23 mouse cellular contexts compared by ENCODE assay signal in genomic region chr14:120721593-120722461, GRCm38 (mm10).
DNase-seq lines count a peak whose midpoint lies in the region; ATAC-seq and TF ChIP-seq lines count a peak whose summit lies in the region.
"Had no signal": no experiment of that assay in that cellular context is flagged by ENCODE, and none has a peak within 500 bp of the region (broad histone marks: within the 10 kb centered on the region; RNA-seq: fewer than 3 reads in every experiment).

No protein-coding gene starts in this region.

- DNase-seq in heart, adult 11 months: peak; percentile 25
- DNase-seq in heart, adult 2 months: no peak
- no peak for DNase-seq in kidney, adult 9 months
- DNase-seq in midbrain, embryonic 11.5 days (ENCODE audit: low spot score, missing footprints): peak; percentile 84
- no peak for DNase-seq in forebrain, postnatal 0 days
- no peak for DNase-seq in right cerebral cortex, postnatal 4 days
- DNase-seq: adrenal gland, postnatal 25 days; B cell, adult 2 months; cerebellum, adult 8-10 months; gastrocnemius, postnatal 10 days; right cerebral cortex, postnatal 25 days; thymus, adult 18-20 months; thymus, postnatal 4 days had no signal

- intact Hi-C loops in heart, adult 2 months (cut with DNase I): no loop called here

- H3K9ac ChIP-seq in heart, adult 2 months (ENCODE audit: low read depth, low read length): no peak overlapping the region
- no peak overlapping the region for H3K9ac ChIP-seq in kidney, embryonic 15.5 days
- H3K9ac ChIP-seq in midbrain, embryonic 11.5 days (ENCODE audit: low read length): no peak overlapping the region
- no peak overlapping the region for H3K9ac ChIP-seq in midbrain, embryonic 16.5 days (ENCODE audit: low read depth, low read length)
- no peak overlapping the region for H3K9ac ChIP-seq in forebrain, postnatal 0 days
- H3K9ac ChIP-seq: heart, embryonic 15.5 days; intestine, embryonic 15.5 days; limb, embryonic 13.5 days; liver, embryonic 14.5 days; midbrain, embryonic 12.5 days; stomach, embryonic 15.5 days had no signal

- H3K4me3 ChIP-seq in heart, adult 2 months: no peak overlapping the region
- H3K4me3 ChIP-seq in kidney, embryonic 15.5 days (replicated peaks): no peak overlapping the region
- no peak overlapping the region for H3K4me3 ChIP-seq in midbrain, embryonic 11.5 days (ENCODE audit: low read depth, low read length)
- H3K4me3 ChIP-seq in midbrain, embryonic 16.5 days (ENCODE audit: low read depth, low read length): no peak overlapping the region
- no peak overlapping the region for H3K4me3 ChIP-seq in forebrain, postnatal 0 days (ENCODE audit: low read depth, low read length)
- H3K4me3 ChIP-seq: embryonic facial prominence, embryonic 10.5 days; heart, embryonic 15.5 days; intestine, embryonic 15.5 days; limb, embryonic 13.5 days; midbrain, embryonic 12.5 days; stomach, embryonic 15.5 days had no signal

- TF ChIP-seq CTCF in heart, adult 2 months (IDR thresholded peaks at IDR 0.05): no peak
- TF ChIP-seq CTCF in forebrain, postnatal 0 days (IDR thresholded peaks at IDR 0.05; ENCODE audit: low read depth): no peak

- no peaks in the 10 kb centered on the region for H3K79me2 ChIP-seq in heart, adult 2 months (replicated peaks; ENCODE audit: control insufficient read depth, insufficient read depth, low read length)

- no peaks in the 10 kb centered on the region for H3K9me3 ChIP-seq in kidney, embryonic 15.5 days (replicated peaks)
- H3K9me3 ChIP-seq in midbrain, embryonic 11.5 days (ENCODE audit: control insufficient read depth, low read length): no peaks in the 10 kb centered on the region
- H3K9me3 ChIP-seq in midbrain, embryonic 16.5 days (replicated peaks; ENCODE audit: control insufficient read depth, low read length, poor library complexity, severe bottlenecking): no peaks in the 10 kb centered on the region
- H3K9me3 ChIP-seq in forebrain, postnatal 0 days (ENCODE audit: low read length): no peaks in the 10 kb centered on the region
- H3K9me3 ChIP-seq: embryonic facial prominence, embryonic 10.5 days; heart, embryonic 15.5 days; intestine, embryonic 15.5 days; limb, embryonic 13.5 days; midbrain, embryonic 12.5 days; stomach, embryonic 15.5 days had no signal

- H3K27ac ChIP-seq in heart, adult 2 months: no peak overlapping the region
- H3K27ac ChIP-seq in kidney, embryonic 15.5 days: 0 out of 2 replicates have a peak overlapping the region, but pooled peaks have one; percentile 41
- H3K27ac ChIP-seq in midbrain, embryonic 11.5 days (ENCODE audit: low read depth, low read length): no peak overlapping the region
- no peak overlapping the region for H3K27ac ChIP-seq in midbrain, embryonic 16.5 days (ENCODE audit: low read length)
- H3K27ac ChIP-seq in forebrain, postnatal 0 days (ENCODE audit: low read depth, low read length): no peak overlapping the region
- H3K27ac ChIP-seq: embryonic facial prominence, embryonic 10.5 days; heart, embryonic 15.5 days; limb, embryonic 13.5 days; liver, embryonic 14.5 days; macrophage; midbrain, embryonic 12.5 days; stomach, embryonic 15.5 days had no signal

- TF ChIP-seq POLR2A in heart, adult 2 months (IDR thresholded peaks at IDR 0.05; ENCODE audit: insufficient read depth, low read depth, low read length): no peak

- H3K36me3 ChIP-seq in heart, adult 2 months (ENCODE audit: control insufficient read depth, insufficient read depth, low read length): no peaks in the 10 kb centered on the region
- no peaks in the 10 kb centered on the region for H3K36me3 ChIP-seq in kidney, embryonic 15.5 days
- no peaks in the 10 kb centered on the region for H3K36me3 ChIP-seq in midbrain, embryonic 11.5 days (ENCODE audit: control insufficient read depth, insufficient read depth, low read length)
- no peaks in the 10 kb centered on the region for H3K36me3 ChIP-seq in midbrain, embryonic 16.5 days (ENCODE audit: control insufficient read depth, insufficient read depth, low read length)
- H3K36me3 ChIP-seq in forebrain, postnatal 0 days (ENCODE audit: insufficient read depth): no peaks in the 10 kb centered on the region
- H3K36me3 ChIP-seq: embryonic facial prominence, embryonic 10.5 days; heart, embryonic 15.5 days; intestine, embryonic 15.5 days; limb, embryonic 13.5 days; midbrain, embryonic 12.5 days; stomach, embryonic 15.5 days had no signal

- 77% methylated on average over 6 of the region's 6 CpGs for WGBS in heart, adult 2 months
- 75% methylated on average over 6 of the region's 6 CpGs for WGBS in kidney, embryonic 15.5 days
- 70% methylated on average over 6 of the region's 6 CpGs for WGBS in midbrain, embryonic 11.5 days
- WGBS in midbrain, embryonic 16.5 days: 53% methylated on average over 6 of the region's 6 CpGs
- WGBS in forebrain, postnatal 0 days: 37% methylated on average over 6 of the region's 6 CpGs

- no peaks in the 10 kb centered on the region for H3K4me1 ChIP-seq in heart, adult 2 months (ENCODE audit: control insufficient read depth, insufficient read depth, low read length)
- H3K4me1 ChIP-seq in kidney, embryonic 15.5 days: peaks cover 20% of the 10 kb centered on the region
- no peaks in the 10 kb centered on the region for H3K4me1 ChIP-seq in midbrain, embryonic 11.5 days (ENCODE audit: control insufficient read depth, insufficient read depth, low read length)
- H3K4me1 ChIP-seq in midbrain, embryonic 16.5 days (ENCODE audit: control insufficient read depth, insufficient read depth, low read length): no peaks in the 10 kb centered on the region
- no peaks in the 10 kb centered on the region for H3K4me1 ChIP-seq in forebrain, postnatal 0 days (ENCODE audit: insufficient read depth)
- H3K4me1 ChIP-seq: stomach, embryonic 15.5 days had no signal

- no peak overlapping the region for H3K4me2 ChIP-seq in kidney, embryonic 15.5 days
- H3K4me2 ChIP-seq in midbrain, embryonic 11.5 days: no peak overlapping the region
- H3K4me2 ChIP-seq in midbrain, embryonic 16.5 days (ENCODE audit: low read length): no peak overlapping the region
- no peak overlapping the region for H3K4me2 ChIP-seq in forebrain, postnatal 0 days (ENCODE audit: low read depth)
- H3K4me2 ChIP-seq: heart, embryonic 15.5 days; intestine, embryonic 15.5 days; limb, embryonic 13.5 days; midbrain, embryonic 12.5 days had no signal

- no peaks in the 10 kb centered on the region for H3K27me3 ChIP-seq in heart, adult 2 months (ENCODE audit: control insufficient read depth, insufficient read depth, low read length)
- H3K27me3 ChIP-seq in kidney, embryonic 15.5 days: no peaks in the 10 kb centered on the region
- H3K27me3 ChIP-seq in midbrain, embryonic 11.5 days (ENCODE audit: control insufficient read depth, insufficient read depth, low read length): no peaks in the 10 kb centered on the region
- no peaks in the 10 kb centered on the region for H3K27me3 ChIP-seq in midbrain, embryonic 16.5 days (ENCODE audit: control insufficient read depth, insufficient read depth, low read depth, low read length)
- H3K27me3 ChIP-seq in forebrain, postnatal 0 days (ENCODE audit: insufficient read depth, low read length): no peaks in the 10 kb centered on the region
- H3K27me3 ChIP-seq: heart, embryonic 15.5 days; intestine, embryonic 15.5 days; limb, embryonic 13.5 days; midbrain, embryonic 12.5 days; stomach, embryonic 15.5 days had no signal

- no peak for TF ChIP-seq EP300 in heart, adult 2 months (IDR thresholded peaks at IDR 0.05; ENCODE audit: insufficient read depth, low read depth, low read length)

- no peak for ATAC-seq in kidney, embryonic 15.5 days (replicated peaks; ENCODE audit: low FRiP score)
- no peak for ATAC-seq in midbrain, embryonic 11.5 days (ENCODE audit: low FRiP score)
- no peak for ATAC-seq in midbrain, embryonic 16.5 days
- ATAC-seq in forebrain, postnatal 0 days: peak; percentile 50
- ATAC-seq: intestine, embryonic 15.5 days had no signal

Comparison
In these comparisons a context has a peak if more than half of its experiments do, and no peak if none do; other contexts are left out.
1. DNase-seq: peak in heart, adult 11 months (single experiment) and midbrain, embryonic 11.5 days (single experiment); none in heart, adult 2 months (0 of 2), kidney, adult 9 months (single experiment), forebrain, postnatal 0 days (single experiment) and right cerebral cortex, postnatal 4 days (single experiment).